Mouse (Mus musculus) forebrain, postnatal 0 days (tissue): ENCODE data around the gene Birc5. TPM values are rescaled to one million over a fixed set of nuclear protein-coding genes. Genes with fewer than 3 reads are reported as not detected.

ENCODE experiments used
- ATAC-seq: fragments of 200-750 bp; cut with Nextera tagmentation; 2 replicates; pipeline ENCODE4 v1.8.0; 2017; ENCODE audit warnings: mild to moderate bottlenecking, moderate library complexity
- DNase-seq: peaks from one replicate; pipeline ENCODE4 v3.0.0-alpha.2; 2015
- H3K27ac ChIP-seq: fragments of 300-500 bp; sonication (generic); 2 replicates; pipeline ENCODE4 v1.5.1; 2014; ENCODE audit warnings: low read depth, mild to moderate bottlenecking, antibody characterized with exemption, low read length, moderate library complexity, mixed read lengths
- H3K27me3 ChIP-seq: fragments of 300-500 bp; sonication (generic); 2 replicates; pipeline ENCODE4 v1.6.1; 2014; ENCODE audit warnings: mild to moderate bottlenecking, low read length, mixed read lengths; ENCODE audit not compliant: insufficient read depth
- H3K36me3 ChIP-seq: fragments of 300-500 bp; sonication (generic); 2 replicates; pipeline ENCODE4 v1.6.1; 2014; ENCODE audit warnings: mild to moderate bottlenecking, moderate library complexity; ENCODE audit not compliant: insufficient read depth
- H3K4me1 ChIP-seq: fragments of 300-500 bp; sonication (generic); 2 replicates; pipeline ENCODE4 v1.6.1; 2014; ENCODE audit warnings: antibody characterized with exemption; ENCODE audit not compliant: insufficient read depth
- H3K4me2 ChIP-seq: fragments of 300-500 bp; sonication (generic); 2 replicates; pipeline ENCODE4 v1.6.1; 2014; ENCODE audit warnings: low read depth, mild to moderate bottlenecking, moderate library complexity
- H3K4me3 ChIP-seq: fragments of 300-500 bp; sonication (generic); 2 replicates; pipeline ENCODE4 v1.5.1; 2014; ENCODE audit warnings: low read depth, low read length, mixed read lengths
- H3K9ac ChIP-seq: fragments of 300-500 bp; sonication (generic); 2 replicates; pipeline ENCODE4 v1.6.1; 2014; ENCODE audit warnings: mild to moderate bottlenecking
- H3K9me3 ChIP-seq: fragments of 300-500 bp; sonication (generic); 2 replicates; pipeline ENCODE4 v1.6.1; 2016; ENCODE audit warnings: low read length
- CTCF ChIP-seq: sonication (generic); IDR thresholded peaks from 2 replicates; pipeline ENCODE4 v1.5.1; 2016; ENCODE audit warnings: antibody characterized with exemption, control low read depth, low read depth
- WGBS: fragments of 180-500 bp; shearing (Covaris S2); extraction: QIAGEN DNeasy Blood & Tissue Kit; methylation state at CpG from one replicate; pipeline ENCODE4 v1.1.7; 2014; 5-methylcytosine and 5-hydroxymethylcytosine counted together
- polyA plus RNA-seq: library from polyadenylated mRNA; unstranded; fragments of >200 nt; fragmentation: Nextera tagmentation; extraction: Ambion mirVana; gene quantifications from 2 replicates; pipeline ENCODE4 v1.2.1, GENCODE M21; 2015
- total RNA-seq: library from RNA; depleted of rRNA; stranded (reverse); fragments of >200 nt; gene quantifications from 2 replicates; pipeline ENCODE4 v1.2.3, GENCODE M21; 2014

Gene Birc5
- total and polyA plus RNA-seq, 2 experiments from 2014 or later = 6.2 to 24.9 TPM

DNA sequence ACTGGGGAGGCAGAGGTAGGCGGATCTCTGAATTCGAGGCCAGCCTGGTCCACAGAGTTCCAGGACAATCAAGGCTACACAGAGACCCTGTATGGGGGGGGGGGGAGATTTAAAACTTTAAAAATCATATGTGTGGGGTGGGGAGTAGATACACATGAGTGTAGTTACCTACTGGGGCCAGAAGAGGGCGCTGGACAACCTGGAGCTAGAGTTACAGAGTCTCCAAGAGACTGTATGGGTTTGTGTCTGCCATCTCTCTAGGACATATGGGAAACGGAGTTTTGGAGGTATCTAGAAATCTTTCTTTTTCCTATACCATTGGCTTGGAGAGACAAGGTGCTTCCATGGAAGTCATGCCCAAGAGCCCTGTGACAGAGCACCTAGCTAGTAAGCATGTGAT lies 25.4 kb downstream of the Birc5 start:
- Histone ChIP-seq H3K4me2 (no peak overlapping the region), H3K9me3 (no peaks in the 10 kb centered on the region), H3K4me1 (0 out of 2 replicates have a peak, but pooled peaks cover 3% of the 10 kb centered on the region), H3K36me3 (no peaks in the 10 kb centered on the region), H3K27ac (no peak overlapping the region), H3K9ac (no peak overlapping the region), H3K27me3 (no peaks in the 10 kb centered on the region), H3K4me3 (no peak overlapping the region)
- DNase-seq (no peak), ATAC-seq (no peak)
- peak; percentile 63 for TF ChIP-seq CTCF
- 61% methylated on average over 4 of the region's 4 CpGs for WGBS

DNA sequence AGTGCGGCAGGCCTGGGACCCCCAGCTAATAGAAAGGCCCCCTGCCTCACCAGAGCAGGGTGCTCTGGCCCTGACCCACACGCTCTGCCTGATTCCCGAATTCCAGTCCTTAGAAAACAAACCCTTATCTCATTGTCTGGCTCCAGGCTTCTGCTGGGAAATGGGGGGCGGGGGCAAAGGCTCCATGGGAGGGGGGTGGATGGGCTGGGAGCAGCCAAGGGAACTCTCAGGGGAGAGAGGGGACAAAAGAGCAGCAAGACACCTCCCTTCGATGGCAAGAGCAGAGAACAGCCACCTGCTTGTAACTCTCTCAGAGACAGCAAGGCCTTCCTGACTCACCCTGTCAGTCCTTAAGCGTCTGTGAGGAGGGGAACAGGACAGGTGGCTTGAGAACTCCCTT lies 26.6 kb downstream of the Birc5 start:
- TF ChIP-seq CTCF = no peak
- H3K4me3 ChIP-seq = no peak overlapping the region
- DNase-seq = no peak
- no peak overlapping the region for H3K27ac ChIP-seq
- H3K4me2 ChIP-seq = no peak overlapping the region
- H3K9ac ChIP-seq = no peak overlapping the region
- H3K27me3 ChIP-seq = no peaks in the 10 kb centered on the region
- no peaks in the 10 kb centered on the region for H3K36me3 ChIP-seq
- H3K9me3 ChIP-seq = no peaks in the 10 kb centered on the region
- no peak for ATAC-seq
- 26% methylated on average over 6 of the region's 6 CpGs for WGBS
- H3K4me1 ChIP-seq = 0 out of 2 replicates have a peak, but pooled peaks cover 3% of the 10 kb centered on the region

DNA sequence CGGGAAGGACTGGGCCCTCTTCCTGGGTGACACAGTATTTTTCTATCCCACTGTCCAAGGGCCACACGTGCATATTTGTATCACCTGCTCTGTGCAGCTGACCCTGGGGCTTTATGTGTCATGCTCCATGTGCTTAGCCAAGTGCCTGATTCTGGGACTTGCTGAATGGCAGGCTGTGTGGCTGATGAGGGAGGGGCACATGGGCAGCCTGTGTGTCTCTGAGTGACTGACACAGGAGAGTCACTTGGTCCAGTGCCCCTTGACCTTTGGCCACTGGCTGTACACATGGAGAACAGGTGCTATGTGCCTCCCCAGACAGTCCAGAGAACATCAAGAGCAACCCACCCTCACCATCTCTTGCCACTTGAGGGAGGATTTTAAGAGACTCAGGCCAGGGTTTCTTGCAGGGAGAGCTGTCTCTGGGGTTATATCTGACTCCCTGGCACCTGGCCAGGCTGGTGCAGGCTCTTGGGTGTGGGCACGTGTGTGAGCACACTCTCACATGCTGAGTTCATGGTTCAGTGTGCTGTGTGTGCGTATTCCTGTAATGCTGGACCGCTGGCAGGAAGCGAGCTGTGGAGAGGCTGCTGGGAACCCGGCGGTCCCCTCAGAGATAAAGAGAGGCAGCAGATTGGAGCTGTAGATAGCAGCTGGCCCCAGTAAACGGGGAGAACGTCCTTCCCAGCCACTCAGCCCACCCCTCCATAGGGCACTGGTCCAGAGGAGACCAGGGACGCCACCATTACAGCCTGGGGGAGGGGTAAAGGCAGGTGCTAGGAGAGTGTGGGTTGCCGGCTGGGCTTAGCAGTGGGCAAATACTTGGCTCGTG lies 29.1 kb downstream of the Birc5 start:
- peak; percentile 60 for DNase-seq
- peak overlapping the region; percentile 34; the same call in 1 of the 2 replicates for H3K4me2 ChIP-seq
- H3K4me1 ChIP-seq = no peaks in the 10 kb centered on the region
- ATAC-seq = peak; percentile 81
- 14% methylated on average over 13 of the region's 13 CpGs for WGBS
- no peaks in the 10 kb centered on the region for H3K9me3 ChIP-seq
- H3K36me3 ChIP-seq = no peaks in the 10 kb centered on the region
- H3K27ac ChIP-seq = no peak overlapping the region
- TF ChIP-seq CTCF = no peak
- no peaks in the 10 kb centered on the region for H3K27me3 ChIP-seq
- peak overlapping the region; percentile 25; the same call in 1 of the 2 replicates for H3K9ac ChIP-seq
- H3K4me3 ChIP-seq = no peak overlapping the region

DNA sequence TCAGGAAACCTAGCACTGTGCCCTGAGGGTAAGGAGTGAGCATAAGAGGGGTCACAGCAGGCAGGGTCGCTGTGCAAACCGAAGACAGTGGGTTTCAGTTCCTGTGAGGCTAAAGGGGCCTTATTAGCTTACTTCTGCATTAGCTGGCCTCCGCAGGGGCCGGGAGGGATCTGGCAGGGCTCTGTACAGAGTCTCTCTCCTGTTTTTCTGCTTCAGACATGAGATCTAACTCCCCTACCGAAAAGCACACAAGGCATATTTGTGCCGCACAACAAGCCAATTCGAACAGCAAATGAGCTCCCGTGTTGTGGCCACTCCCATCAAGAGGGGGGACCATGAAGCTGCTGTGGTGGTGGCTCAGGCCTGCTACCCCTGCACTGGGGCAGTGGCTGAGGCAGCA lies 29.8 kb downstream of the Birc5 start:
- Histone ChIP-seq H3K36me3 (no peaks in the 10 kb centered on the region), H3K9me3 (no peaks in the 10 kb centered on the region), H3K4me1 (no peaks in the 10 kb centered on the region), H3K4me2 (peak overlapping the region; percentile 34; the same call in 1 of the 2 replicates), H3K9ac (no peak overlapping the region), H3K4me3 (no peak overlapping the region), H3K27me3 (no peaks in the 10 kb centered on the region), H3K27ac (no peak overlapping the region)
- ATAC-seq (peak; percentile 30), DNase-seq (peak; percentile 13)
- TF ChIP-seq CTCF = no peak
- WGBS = 7% methylated on average over 8 of the region's 8 CpGs

DNA sequence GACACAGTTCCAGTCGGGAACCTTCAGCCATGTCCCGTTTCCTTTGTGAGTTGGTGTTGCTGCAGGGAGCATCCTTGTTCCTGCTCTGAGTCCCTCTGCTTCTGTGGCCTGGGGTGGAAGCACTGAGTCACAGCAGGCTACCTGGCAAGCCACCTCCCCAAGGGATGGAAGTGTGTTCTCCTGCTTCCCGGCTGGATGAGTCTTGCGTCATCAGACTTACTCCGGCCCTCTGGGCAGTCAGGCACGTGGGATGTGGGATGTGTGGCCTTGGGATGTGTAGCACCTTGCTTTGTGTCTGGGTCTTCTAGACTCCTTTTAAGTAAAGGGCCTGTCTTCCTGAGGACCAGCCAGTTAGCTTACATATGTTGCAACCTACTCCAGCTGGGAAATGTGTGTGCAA lies 30.6 kb downstream of the Birc5 start:
- TF ChIP-seq CTCF = no peak
- WGBS = 72% methylated on average over 6 of the region's 6 CpGs
- Histone ChIP-seq H3K27me3 (no peaks in the 10 kb centered on the region), H3K27ac (no peak overlapping the region), H3K4me1 (no peaks in the 10 kb centered on the region), H3K36me3 (no peaks in the 10 kb centered on the region), H3K4me3 (no peak overlapping the region), H3K4me2 (no peak overlapping the region), H3K9ac (no peak overlapping the region), H3K9me3 (no peaks in the 10 kb centered on the region)
- no peak for ATAC-seq
- no peak for DNase-seq

DNA sequence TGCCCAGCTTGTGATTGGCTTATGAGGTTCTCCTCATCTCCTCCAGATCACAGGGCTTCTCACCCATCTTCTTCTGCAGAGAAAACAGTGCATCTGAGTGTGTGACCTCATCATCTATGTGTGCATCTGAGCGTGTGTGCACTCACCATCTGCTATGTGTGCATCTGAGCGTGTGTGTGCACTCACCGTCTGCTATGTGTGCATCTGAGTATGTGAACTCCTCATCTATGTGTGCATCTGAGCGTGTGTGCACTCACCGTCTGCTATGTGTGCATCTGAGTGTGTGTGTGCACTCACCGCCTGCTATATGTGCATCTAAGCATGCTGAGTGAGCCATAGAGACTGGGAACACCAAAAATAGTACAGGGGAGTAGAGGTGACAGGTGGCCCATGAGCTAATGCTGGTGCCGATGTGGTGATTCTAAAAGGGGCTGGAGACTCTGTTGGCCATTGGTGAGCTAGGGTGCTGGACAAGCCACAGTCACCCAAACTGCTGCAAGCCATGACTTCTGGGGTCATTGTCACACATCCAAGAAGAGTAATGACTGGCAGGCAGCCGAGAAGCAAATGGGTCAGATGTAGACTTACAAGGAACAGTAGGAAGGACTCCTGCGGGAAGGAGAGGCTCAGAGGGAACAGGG lies 31.4 kb downstream of the Birc5 start:
- Histone ChIP-seq H3K9ac (no peak overlapping the region), H3K36me3 (no peaks in the 10 kb centered on the region), H3K27me3 (no peaks in the 10 kb centered on the region), H3K4me1 (no peaks in the 10 kb centered on the region), H3K27ac (no peak overlapping the region), H3K9me3 (no peaks in the 10 kb centered on the region), H3K4me3 (no peak overlapping the region), H3K4me2 (no peak overlapping the region)
- no peak for DNase-seq
- WGBS = 93% methylated on average over 9 of the region's 9 CpGs
- no peak for ATAC-seq
- TF ChIP-seq CTCF = no peak

DNA sequence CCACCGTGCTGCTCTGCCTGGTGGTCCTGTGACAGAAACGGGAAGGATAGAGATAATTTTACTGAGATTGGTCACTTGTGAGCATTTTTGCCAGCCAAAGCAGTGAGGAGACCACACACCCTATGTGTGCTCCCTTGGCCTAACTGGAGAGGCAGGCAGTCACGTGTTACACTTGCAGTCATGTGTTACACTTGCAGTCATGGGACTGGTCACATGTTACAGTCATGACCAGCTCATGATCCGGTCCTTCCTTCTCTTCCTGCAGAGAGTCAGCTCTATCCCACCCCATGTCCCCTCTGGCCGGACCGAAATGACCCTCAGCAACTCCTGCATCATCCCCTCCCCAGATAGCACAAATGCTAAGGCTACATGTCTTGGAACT lies 31.9 kb downstream of the Birc5 start:
- Histone ChIP-seq H3K27me3 (no peaks in the 10 kb centered on the region), H3K4me3 (no peak overlapping the region), H3K9me3 (no peaks in the 10 kb centered on the region), H3K27ac (no peak overlapping the region), H3K36me3 (no peaks in the 10 kb centered on the region), H3K4me1 (no peaks in the 10 kb centered on the region), H3K9ac (no peak overlapping the region), H3K4me2 (no peak overlapping the region)
- no peak for DNase-seq
- 79% methylated on average over 6 of the region's 6 CpGs for WGBS
- TF ChIP-seq CTCF = no peak
- ATAC-seq = no peak
